Mouse (Mus musculus) midbrain, embryonic 16.5 days (tissue): ENCODE data around the gene Prss54. TPM values are rescaled to one million over a fixed set of nuclear protein-coding genes. Genes with fewer than 3 reads are reported as not detected.
A peak's percentile ranks its signal among the peaks of the same experiment; 100 is the strongest.
"Not testable (repeated sequence)": the region's sequence is repeated elsewhere in the genome, so short reads cannot be mapped to it uniquely, and the experiment has no call there.

Experiments
- ATAC-seq: fragments of 200-750 bp; cut with Nextera tagmentation; 2 replicates; pipeline ENCODE4 v1.8.0; 2017; ENCODE audit warnings: moderate TSS enrichment
- H3K27ac ChIP-seq: fragments of 300-500 bp; sonication (generic); 2 replicates; pipeline ENCODE4 v1.5.1; 2014; ENCODE audit warnings: mild to moderate bottlenecking, low read length, mixed read lengths
- H3K27me3 ChIP-seq: fragments of 300-500 bp; sonication (generic); 2 replicates; pipeline ENCODE4 v1.6.1; 2014; ENCODE audit warnings: low read depth, low read length, mixed read lengths; ENCODE audit not compliant: control insufficient read depth, insufficient read depth
- H3K36me3 ChIP-seq: fragments of 300-500 bp; sonication (generic); 2 replicates; pipeline ENCODE4 v1.6.1; 2014; ENCODE audit warnings: mild to moderate bottlenecking, low read length, moderate library complexity, mixed read lengths; ENCODE audit not compliant: control insufficient read depth, insufficient read depth
- H3K4me1 ChIP-seq: fragments of 300-500 bp; sonication (generic); 2 replicates; pipeline ENCODE4 v1.6.1; 2014; ENCODE audit warnings: mild to moderate bottlenecking, low read length, mixed read lengths; ENCODE audit not compliant: control insufficient read depth, insufficient read depth
- H3K4me2 ChIP-seq: fragments of 300-500 bp; sonication (generic); 2 replicates; pipeline ENCODE4 v1.6.1; 2014; ENCODE audit warnings: mild to moderate bottlenecking, low read length, mixed read lengths
- H3K4me3 ChIP-seq: fragments of 300-500 bp; sonication (generic); 2 replicates; pipeline ENCODE4 v1.5.1; 2014; ENCODE audit warnings: low read depth, mild to moderate bottlenecking, low read length, moderate library complexity, mixed read lengths
- H3K9ac ChIP-seq: fragments of 300-500 bp; sonication (generic); 2 replicates; pipeline ENCODE4 v1.6.1; 2014; ENCODE audit warnings: low read depth, low read length, mixed read lengths
- H3K9me3 ChIP-seq: fragments of 300-500 bp; sonication (generic); replicated peaks from 2 replicates; pipeline ENCODE4 v1.6.1; 2014; ENCODE audit warnings: mild to moderate bottlenecking, low read length, mixed read lengths; ENCODE audit not compliant: control insufficient read depth, poor library complexity, severe bottlenecking
- WGBS: fragments of 180-500 bp; shearing (Covaris S2); extraction: QIAGEN DNeasy Blood & Tissue Kit; methylation state at CpG from one replicate; pipeline ENCODE4 v1.1.7; 2014; 5-methylcytosine and 5-hydroxymethylcytosine counted together
- polyA plus RNA-seq: library from polyadenylated mRNA; unstranded; fragments of >200 nt; fragmentation: Nextera tagmentation; extraction: Ambion mirVana; gene quantifications from 2 replicates; pipeline ENCODE4 v1.2.1, GENCODE M21; 2015

Prss54 gene
- polyA plus RNA-seq, result not detected in 2 replicates

DNA sequence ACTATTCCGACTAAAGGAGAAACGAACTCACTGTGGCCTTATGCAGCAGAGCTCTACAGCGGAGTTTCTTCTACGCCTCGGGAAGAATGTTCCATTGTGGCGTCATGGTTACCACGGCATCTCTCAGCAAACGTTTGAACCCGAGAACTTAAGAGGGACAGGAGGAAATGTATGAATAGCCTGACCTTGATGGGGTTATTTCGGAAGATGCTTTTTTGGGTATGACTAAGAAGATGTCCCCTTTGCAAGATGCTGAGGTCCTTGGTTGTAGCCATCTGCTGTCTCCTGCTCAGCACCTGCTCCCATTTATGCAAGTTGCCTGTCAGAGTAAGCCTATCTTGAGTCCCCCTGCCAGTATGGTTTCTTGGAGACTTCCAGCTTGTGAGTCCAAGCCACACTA, at the start of gene Prss54:
Gene Prss54 (minus strand): TSS at position 101 of the 400 bp plus-strand sequence.
- WGBS, result 84% methylated on average over 10 of the region's 10 CpGs
- Histone ChIP-seq H3K4me2 (no peak within 1 kb of the TSS), H3K27ac (no peak within 1 kb of the TSS), H3K36me3 (no peaks in the 10 kb centered on the region), H3K4me3 (no peak within 1 kb of the TSS), H3K9ac (no peak within 1 kb of the TSS), H3K4me1 (no peaks in the 10 kb centered on the region), H3K9me3 (peaks cover 1% of the 10 kb centered on the region; the same call in 1 of the 2 replicates), H3K27me3 (no peaks in the 10 kb centered on the region)
- no peak for ATAC-seq

DNA sequence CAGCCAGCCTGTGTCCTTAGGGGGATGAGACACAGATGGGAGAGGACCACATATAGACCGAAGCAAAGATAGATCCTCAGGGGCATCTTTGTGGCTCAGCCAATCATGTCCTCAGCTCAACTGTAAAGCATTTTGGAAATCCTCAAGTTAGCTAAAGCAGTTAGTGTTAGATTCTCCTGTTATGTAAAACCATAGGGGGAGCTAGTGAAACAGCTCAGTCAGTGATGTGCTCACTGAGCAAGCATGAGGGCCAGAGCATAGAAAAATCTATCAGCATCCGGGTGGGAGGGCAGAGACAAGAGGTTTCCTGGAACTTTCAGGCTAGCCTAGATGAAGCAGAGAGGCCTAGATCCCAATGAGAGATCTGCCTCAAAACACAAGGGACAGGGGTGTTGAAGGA, 48.7 kb upstream of the Prss54 start:
- no peak overlapping the region for H3K9ac ChIP-seq
- H3K4me3 ChIP-seq, result no peak overlapping the region
- 83% methylated on average over 2 of the region's 2 CpGs for WGBS
- peaks cover 5% of the 10 kb centered on the region; the same call in 1 of the 2 replicates for H3K27me3 ChIP-seq
- no peaks in the 10 kb centered on the region for H3K9me3 ChIP-seq
- no peak for ATAC-seq
- no peak overlapping the region for H3K27ac ChIP-seq
- H3K4me2 ChIP-seq, result no peak overlapping the region
- no peaks in the 10 kb centered on the region for H3K36me3 ChIP-seq
- H3K4me1 ChIP-seq, result no peaks in the 10 kb centered on the region

DNA sequence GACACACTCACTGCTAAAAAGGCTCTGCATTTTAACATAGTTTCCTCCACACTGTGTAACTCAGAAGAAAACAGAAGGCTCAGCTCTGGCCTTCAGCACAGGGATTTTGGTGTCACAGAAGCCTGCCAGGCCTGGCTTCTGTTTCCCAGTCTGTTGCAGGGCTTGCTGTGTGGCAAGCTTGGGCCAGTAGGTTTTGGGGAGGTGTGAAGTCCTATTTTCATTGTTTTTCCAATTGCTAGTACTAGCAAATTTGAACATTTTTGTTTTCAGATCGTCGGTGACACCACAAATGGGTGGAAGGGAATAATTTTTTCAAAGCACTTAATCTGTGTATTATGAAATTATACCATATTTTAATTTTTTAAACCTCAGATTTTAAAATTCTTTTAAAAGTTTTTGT, 43.9 kb upstream of the Prss54 start:
- no peak for ATAC-seq
- H3K36me3 ChIP-seq, result no peaks in the 10 kb centered on the region
- no peak overlapping the region for H3K4me3 ChIP-seq
- no peaks in the 10 kb centered on the region for H3K9me3 ChIP-seq
- no peaks in the 10 kb centered on the region for H3K27me3 ChIP-seq
- H3K4me1 ChIP-seq, result no peaks in the 10 kb centered on the region
- WGBS, result 98% methylated on average over 2 of the region's 2 CpGs
- H3K4me2 ChIP-seq, result no peak overlapping the region
- no peak overlapping the region for H3K9ac ChIP-seq
- no peak overlapping the region for H3K27ac ChIP-seq

DNA sequence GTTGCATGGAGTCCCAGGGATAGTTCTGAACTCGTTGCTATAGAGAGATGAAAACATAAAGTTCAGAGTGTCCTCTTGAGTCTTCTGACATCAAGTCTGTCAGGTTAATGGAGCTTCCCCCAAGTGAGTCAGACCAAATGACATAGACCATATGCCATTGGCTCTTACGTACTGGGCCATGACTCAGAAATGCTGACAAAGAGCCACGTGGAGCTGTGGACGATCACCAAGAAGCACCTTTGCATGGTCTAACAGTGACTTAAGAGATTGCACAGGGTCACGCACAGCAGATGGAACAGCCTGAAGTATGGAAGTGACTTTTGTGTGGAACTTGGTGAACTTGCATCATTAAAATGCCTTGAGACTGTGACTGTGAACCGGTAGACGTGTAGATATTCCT, 40.2 kb upstream of the Prss54 start:
- Histone ChIP-seq H3K4me2 (no peak overlapping the region), H3K4me1 (no peaks in the 10 kb centered on the region), H3K9me3 (no peaks in the 10 kb centered on the region), H3K4me3 (no peak overlapping the region), H3K9ac (no peak overlapping the region), H3K27me3 (no peaks in the 10 kb centered on the region), H3K27ac (no peak overlapping the region), H3K36me3 (no peaks in the 10 kb centered on the region)
- ATAC-seq, result no peak
- WGBS, result 88% methylated on average over 7 of the region's 7 CpGs

DNA sequence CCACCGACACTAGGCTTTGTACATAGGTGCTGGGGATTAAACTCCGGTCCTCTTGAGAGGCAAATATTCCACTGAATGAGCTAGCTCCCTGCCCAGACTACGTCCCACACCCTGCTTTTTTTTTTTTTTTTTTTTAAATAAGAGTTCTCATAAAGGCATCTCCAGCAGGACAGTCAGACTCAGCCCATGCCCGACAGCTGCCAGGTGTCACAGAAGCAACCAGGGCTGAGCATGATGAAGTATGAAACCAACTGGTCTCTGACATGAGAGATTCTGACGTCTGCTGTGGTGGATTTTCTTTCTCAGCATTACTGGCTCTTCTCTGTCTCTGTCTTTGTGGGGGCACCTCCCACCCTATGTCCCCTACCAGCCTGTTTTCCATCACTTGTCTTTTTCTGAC, 35.6 kb upstream of the Prss54 start:
- 61% methylated on average over 5 of the region's 5 CpGs for WGBS
- H3K9me3 ChIP-seq, result no peaks in the 10 kb centered on the region
- no peak overlapping the region for H3K4me2 ChIP-seq
- H3K4me1 ChIP-seq, result no peaks in the 10 kb centered on the region
- ATAC-seq, result no peak
- no peak overlapping the region for H3K27ac ChIP-seq
- H3K4me3 ChIP-seq, result no peak overlapping the region
- H3K9ac ChIP-seq, result peak overlapping the region; percentile 10; the same call in 1 of the 2 replicates
- no peaks in the 10 kb centered on the region for H3K36me3 ChIP-seq
- no peaks in the 10 kb centered on the region for H3K27me3 ChIP-seq

DNA sequence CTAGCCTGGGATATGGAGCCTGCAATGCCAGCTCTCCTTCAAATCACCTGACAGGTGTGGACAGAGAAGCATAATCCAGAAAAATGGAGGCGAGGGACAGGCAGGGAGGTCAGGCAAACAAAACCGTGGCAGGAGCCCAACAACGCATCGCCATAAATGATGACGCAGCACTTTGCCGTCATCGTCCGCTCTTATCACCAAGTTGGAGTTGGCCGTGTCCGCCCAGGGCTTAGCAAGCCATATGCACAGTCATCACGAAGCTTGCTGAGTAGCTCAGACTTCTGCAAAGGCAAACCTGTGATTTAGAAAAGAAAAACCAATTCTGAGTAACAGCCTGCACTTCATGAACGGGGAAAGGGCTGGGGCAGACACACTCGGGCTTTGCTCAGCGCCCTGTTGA, 34.6 kb upstream of the Prss54 start:
- no peaks in the 10 kb centered on the region for H3K27me3 ChIP-seq
- no peak overlapping the region for H3K27ac ChIP-seq
- no peak overlapping the region for H3K4me2 ChIP-seq
- H3K9ac ChIP-seq, result no peak overlapping the region
- no peak for ATAC-seq
- H3K36me3 ChIP-seq, result no peaks in the 10 kb centered on the region
- no peak overlapping the region for H3K4me3 ChIP-seq
- no peaks in the 10 kb centered on the region for H3K4me1 ChIP-seq
- H3K9me3 ChIP-seq, result no peaks in the 10 kb centered on the region
- WGBS, result 83% methylated on average over 14 of the region's 14 CpGs

DNA sequence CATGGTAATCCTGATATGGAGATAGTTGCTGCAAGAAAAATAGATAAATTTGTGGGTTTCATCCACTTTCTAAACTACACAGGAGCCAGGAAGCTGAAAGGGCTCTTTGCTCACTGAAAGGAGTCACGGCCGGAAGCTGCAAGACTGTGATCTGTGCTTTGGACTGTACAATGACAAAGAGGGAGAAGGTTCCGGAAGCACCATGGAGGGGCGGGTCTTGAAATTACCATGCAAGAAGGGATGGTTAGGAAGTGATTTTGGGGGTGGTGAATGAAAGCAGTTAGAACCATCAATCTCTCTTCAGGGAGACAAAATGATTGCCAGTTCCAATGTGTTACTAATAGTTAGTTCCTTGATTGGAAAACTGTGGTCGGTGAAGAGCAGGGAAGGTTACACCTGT, 33.3 kb upstream of the Prss54 start:
- no peaks in the 10 kb centered on the region for H3K36me3 ChIP-seq
- 87% methylated on average over 5 of the region's 5 CpGs for WGBS
- no peak for ATAC-seq
- no peaks in the 10 kb centered on the region for H3K4me1 ChIP-seq
- H3K27me3 ChIP-seq, result no peaks in the 10 kb centered on the region
- no peak overlapping the region for H3K4me2 ChIP-seq
- no peaks in the 10 kb centered on the region for H3K9me3 ChIP-seq
- no peak overlapping the region for H3K4me3 ChIP-seq
- no peak overlapping the region for H3K27ac ChIP-seq
- H3K9ac ChIP-seq, result no peak overlapping the region

DNA sequence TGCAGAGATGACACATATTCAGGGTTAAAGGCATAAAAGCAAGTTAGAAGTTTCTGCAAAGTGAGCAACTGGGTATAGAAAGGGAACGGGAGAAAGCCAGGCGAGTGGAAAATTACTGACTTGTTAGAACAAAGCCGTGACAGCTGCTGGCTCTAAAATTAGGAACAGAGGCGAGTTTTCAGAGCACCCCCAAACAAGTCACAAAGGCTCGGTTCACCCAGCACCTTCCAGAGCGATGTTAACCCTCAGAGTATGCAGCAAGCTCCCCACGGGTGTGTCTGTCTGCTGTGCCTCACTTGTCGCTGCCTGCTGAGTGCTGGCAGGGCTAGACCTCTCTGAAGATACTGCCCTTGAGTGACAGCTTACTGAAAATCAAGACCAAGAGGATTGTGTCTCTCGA, 31.1 kb upstream of the Prss54 start:
- H3K9me3 ChIP-seq, result no peaks in the 10 kb centered on the region
- WGBS, result 63% methylated on average over 9 of the region's 9 CpGs
- H3K4me1 ChIP-seq, result no peaks in the 10 kb centered on the region
- no peak overlapping the region for H3K4me2 ChIP-seq
- H3K27me3 ChIP-seq, result no peaks in the 10 kb centered on the region
- no peaks in the 10 kb centered on the region for H3K36me3 ChIP-seq
- no peak for ATAC-seq
- H3K27ac ChIP-seq, result no peak overlapping the region
- no peak overlapping the region for H3K4me3 ChIP-seq
- H3K9ac ChIP-seq, result no peak overlapping the region

DNA sequence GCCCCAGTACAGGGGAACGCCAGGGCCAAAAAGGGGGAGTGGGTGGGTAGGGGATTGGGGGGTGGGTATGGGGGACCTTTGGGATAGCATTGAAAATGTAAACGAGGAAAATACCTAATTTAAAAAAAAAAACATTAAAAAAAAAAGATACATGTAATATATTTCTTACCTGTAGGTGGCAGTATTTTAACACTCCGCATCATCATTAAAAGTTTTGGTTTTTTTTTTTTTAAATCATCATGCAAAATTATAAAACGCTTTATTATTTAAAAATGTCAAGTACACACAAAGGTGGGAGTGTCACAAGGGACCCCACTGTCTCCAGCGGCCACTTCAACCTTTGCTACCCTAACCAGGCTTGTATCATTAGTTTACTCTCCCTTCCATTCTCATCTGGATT, 30.4 kb upstream of the Prss54 start:
- H3K27me3 ChIP-seq, H3K9ac ChIP-seq, H3K36me3 ChIP-seq, H3K4me3 ChIP-seq, H3K27ac ChIP-seq, ATAC-seq, H3K9me3 ChIP-seq, H3K4me1 ChIP-seq, H3K4me2 ChIP-seq: not testable (repeated sequence)
- WGBS, result 18% methylated on average over 4 of the region's 5 CpGs

DNA sequence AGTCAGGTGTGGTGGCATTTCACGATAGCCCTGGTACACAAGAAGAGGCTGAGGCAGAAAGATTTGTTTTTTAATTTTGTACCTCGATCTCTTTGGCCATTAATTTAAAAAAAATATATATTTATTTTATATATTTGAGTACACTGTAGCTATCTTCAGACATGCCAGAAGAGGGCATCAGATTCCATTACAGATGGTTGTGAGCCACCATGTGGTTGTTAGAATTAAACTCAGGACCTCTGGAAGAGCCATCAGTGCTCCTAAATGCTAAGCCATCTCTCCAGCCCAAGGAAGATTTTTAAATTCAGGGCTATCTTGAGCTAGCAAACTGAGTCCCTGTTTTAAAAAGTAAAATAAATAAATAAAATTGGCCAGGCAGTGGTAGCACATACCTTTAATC, 26.0 kb upstream of the Prss54 start:
- ATAC-seq, result no peak
- Histone ChIP-seq H3K27me3 (no peaks in the 10 kb centered on the region), H3K4me2 (no peak overlapping the region), H3K27ac (no peak overlapping the region), H3K9ac (no peak overlapping the region), H3K36me3 (no peaks in the 10 kb centered on the region), H3K9me3 (no peaks in the 10 kb centered on the region), H3K4me3 (no peak overlapping the region), H3K4me1 (no peaks in the 10 kb centered on the region)
- WGBS, result 74% methylated on average over 2 of the region's 2 CpGs
